13 mouse cellular contexts compared by ENCODE assay signal in genomic region chr2:168897906-168898305, GRCm38 (mm10).
"Had no signal": no experiment of that assay in that cellular context is flagged by ENCODE, and none has a peak within 500 bp of the region (broad histone marks: within the 10 kb centered on the region; RNA-seq: fewer than 3 reads in every experiment).

No protein-coding gene starts in this region.

- H3K4me2 ChIP-seq: lung, embryonic 14.5 days; midbrain, embryonic 13.5 days; midbrain, embryonic 15.5 days; neural tube, embryonic 12.5 days; stomach, embryonic 15.5 days had no signal

- H3K27ac ChIP-seq: midbrain, embryonic 10.5 days; midbrain, embryonic 13.5 days; midbrain, embryonic 15.5 days; neural tube, embryonic 12.5 days; stomach, embryonic 15.5 days; stomach, postnatal 0 days had no signal

- H3K27me3 ChIP-seq: midbrain, embryonic 13.5 days; midbrain, embryonic 15.5 days; neural tube, embryonic 12.5 days; stomach, embryonic 15.5 days had no signal

- DNase-seq: lung, adult 18-20 months; lung, embryonic 14.5 days; lung, postnatal 10 days; lung, postnatal 4 days; right cerebral cortex, postnatal 14 days; thymus, postnatal 14 days; thymus, postnatal 36 days had no signal

- H3K9ac ChIP-seq: lung, embryonic 14.5 days; midbrain, embryonic 13.5 days; midbrain, embryonic 15.5 days; neural tube, embryonic 12.5 days; stomach, embryonic 15.5 days had no signal

- H3K9me3 ChIP-seq: midbrain, embryonic 10.5 days; midbrain, embryonic 13.5 days; midbrain, embryonic 15.5 days; neural tube, embryonic 12.5 days; stomach, embryonic 15.5 days had no signal

- H3K4me1 ChIP-seq: midbrain, embryonic 13.5 days; midbrain, embryonic 15.5 days; neural tube, embryonic 12.5 days; stomach, embryonic 15.5 days had no signal

- H3K4me3 ChIP-seq: midbrain, embryonic 10.5 days; midbrain, embryonic 13.5 days; midbrain, embryonic 15.5 days; neural tube, embryonic 12.5 days; stomach, embryonic 15.5 days had no signal

- H3K36me3 ChIP-seq: midbrain, embryonic 10.5 days; midbrain, embryonic 15.5 days; stomach, embryonic 15.5 days had no signal
